Mouse (Mus musculus): Measurements from ENCODE around the gene Traf4. TPM values are rescaled to one million over a fixed set of nuclear protein-coding genes. Genes with fewer than 3 reads are reported as not detected.

The Traf4 gene
- total RNA-seq, 4 experiments from 2014 or later = 9.2 to 11.1 (median 10.4) TPM

DNA sequence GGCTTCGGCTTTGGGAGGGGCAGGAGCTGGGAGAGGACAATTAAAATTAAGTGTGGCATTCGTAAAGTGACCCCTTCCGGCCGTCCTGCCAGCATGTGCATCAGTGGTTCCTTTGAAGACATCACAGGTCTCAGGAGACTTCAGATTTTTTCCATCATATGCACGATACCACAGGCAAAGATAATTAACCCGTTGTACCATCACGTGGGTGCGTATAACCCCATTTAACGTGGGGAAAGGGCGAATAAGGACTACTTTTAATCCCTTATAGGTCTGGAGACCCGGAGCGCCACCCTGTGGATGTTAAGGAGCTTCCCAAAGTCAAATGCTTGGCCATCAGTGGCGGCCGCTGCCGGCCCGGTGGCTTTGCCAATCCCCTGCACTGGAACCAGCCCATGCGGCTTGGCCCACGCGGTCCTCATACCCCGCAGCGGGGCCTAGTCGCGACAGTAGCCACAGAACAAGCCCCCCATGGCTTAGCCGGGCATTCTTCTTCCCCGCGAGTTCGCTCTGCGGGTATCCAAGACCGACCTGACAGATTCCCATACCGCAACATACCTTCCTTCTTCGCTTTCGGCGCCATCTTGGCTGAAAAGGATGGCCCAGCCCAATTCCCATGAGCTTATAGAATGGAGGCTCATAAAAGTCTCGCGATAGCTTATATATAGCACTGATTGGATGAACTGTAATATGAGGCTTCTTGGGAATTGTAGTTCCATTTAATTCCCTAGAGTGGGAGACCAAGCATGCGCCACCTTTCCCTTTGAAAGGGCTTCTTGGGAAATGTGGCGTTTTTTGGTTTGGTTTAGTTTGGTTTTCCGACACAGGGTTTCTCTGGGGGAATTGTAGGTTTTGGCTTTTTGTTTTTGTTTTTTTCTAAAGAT, 17.8 kb upstream of the Traf4 start, which contains the start of gene Rpl23a:
Gene Rpl23a, minus strand, starts transcription at position 624 of the 884 bp plus-strand sequence.
- DNase-seq (ENCODE audit: low spot score in 2 of 2) = peak; percentile 87 to 90

GRCm38 (mm10) chr11:78182450-78182849, 17.1 kb upstream of the Traf4 start:
- DNase-seq (ENCODE audit: low spot score in 2 of 2) = no peak

GRCm38 (mm10) chr11:78181830-78182357, 16.5 kb upstream of the Traf4 start:
- DNase-seq (ENCODE audit: low spot score in 2 of 2) = no peak

DNA sequence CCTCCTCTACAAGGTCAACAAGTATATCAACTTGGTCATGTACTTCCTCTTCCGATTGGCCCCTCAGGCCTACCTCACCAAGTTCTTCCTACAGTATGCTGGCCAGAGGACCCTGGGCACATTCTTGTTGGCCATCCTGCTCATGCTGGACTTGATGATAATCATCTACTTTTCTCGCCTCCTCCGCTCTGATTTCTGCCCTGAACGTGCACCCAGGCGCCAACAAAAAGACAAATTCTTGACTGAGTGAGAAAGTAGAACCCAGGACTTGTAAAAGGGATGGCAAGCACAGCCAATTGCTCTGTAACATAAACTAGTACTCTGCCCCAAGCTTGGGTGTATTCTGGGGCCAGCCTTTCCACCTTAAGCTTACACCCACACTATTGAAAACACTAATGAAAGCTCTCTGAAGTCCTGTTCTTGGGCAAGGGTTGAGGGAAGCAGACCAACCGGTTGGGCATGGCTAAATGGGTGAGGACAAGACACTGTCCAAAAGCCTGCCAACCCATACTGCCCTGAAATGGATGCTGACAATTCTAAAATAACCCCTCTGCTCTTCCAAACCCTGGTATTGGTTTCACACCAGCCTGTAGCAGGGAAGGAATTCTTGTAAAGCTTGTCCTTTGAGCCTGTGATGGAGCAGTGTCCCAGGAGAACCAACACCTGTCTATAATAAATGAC, 14.8 kb upstream of the Traf4 start:
- DNase-seq (ENCODE audit: low spot score in 2 of 2) = no peak

GRCm38 (mm10) chr11:78179438-78179999, 14.1 kb upstream of the Traf4 start:
- no peak for DNase-seq (ENCODE audit: low spot score in 2 of 2)

GRCm38 (mm10) chr11:78178859-78179437, 13.6 kb upstream of the Traf4 start:
- peak in 1 of 2 experiments; percentile 53 for DNase-seq (ENCODE audit: low spot score in 2 of 2)

DNA sequence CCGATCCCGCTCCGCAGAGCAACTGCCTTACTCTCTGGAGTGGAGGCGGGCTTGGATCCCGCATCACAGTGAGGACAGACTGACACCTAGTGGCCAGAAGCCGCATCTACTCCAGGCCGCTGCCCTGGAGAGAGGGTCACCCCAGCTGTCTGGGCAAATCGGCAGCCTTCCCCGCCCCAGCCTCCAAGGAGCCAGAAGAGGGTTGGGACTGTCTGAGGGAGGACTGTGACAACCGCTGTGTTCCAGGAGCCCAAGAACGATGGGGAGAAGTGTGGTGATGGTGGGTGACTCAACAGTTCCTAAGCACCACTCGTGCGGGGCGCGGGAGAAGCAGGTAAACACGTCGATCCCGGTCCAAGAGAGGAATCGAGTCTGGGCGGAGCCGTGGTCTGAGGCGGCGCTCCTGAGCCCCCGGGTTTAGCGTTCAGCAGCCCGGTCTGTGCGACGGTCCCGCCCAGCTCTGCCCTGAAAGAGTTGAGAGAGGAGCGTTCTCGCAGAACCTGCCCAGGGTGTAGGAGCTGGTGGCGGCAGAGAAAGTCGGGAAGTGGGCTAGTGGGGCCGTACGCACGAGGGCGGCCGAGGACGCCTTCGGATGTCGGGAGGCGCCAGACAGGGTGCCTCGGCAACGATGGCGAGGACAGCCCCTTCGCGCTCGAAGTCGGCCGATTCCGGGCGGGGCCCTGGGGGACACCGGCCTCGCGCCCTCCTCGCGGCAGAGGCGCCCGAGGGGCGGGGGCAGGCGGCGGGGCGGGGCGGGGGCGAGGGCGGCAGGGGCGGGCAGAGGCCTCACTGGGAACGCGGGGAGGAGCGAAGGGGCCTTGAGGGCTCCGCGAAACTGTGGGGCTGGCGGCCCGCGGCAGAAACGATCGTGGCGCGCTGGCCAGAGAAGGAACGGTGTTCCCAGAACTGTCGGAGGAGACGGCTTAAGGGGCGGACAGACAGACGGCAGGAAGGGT, 12.8 kb upstream of the Traf4 start:
- DNase-seq (ENCODE audit: low spot score in 2 of 2) = peak; percentile 91 to 94

DNA sequence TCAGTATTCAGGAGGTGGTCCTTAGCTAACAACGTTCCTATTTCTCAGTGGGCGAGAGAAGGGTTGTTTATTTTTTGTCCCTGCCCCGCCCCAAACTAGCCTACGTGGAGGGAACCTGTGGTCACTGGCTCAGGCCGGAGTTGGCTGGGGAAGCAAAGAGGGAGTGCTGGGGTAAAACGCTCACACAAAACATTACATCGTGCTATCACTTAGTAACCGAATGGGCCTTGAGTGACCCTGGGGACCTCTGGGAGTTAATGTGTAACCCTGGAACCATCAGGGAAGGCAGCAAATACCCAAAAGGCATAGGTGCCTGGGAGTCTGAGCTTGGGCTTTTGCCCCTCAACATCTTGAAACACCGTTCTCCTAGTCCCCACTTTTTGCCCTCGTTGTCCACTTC, 12.0 kb upstream of the Traf4 start:
- DNase-seq (ENCODE audit: low spot score in 2 of 2) = no peak

DNA sequence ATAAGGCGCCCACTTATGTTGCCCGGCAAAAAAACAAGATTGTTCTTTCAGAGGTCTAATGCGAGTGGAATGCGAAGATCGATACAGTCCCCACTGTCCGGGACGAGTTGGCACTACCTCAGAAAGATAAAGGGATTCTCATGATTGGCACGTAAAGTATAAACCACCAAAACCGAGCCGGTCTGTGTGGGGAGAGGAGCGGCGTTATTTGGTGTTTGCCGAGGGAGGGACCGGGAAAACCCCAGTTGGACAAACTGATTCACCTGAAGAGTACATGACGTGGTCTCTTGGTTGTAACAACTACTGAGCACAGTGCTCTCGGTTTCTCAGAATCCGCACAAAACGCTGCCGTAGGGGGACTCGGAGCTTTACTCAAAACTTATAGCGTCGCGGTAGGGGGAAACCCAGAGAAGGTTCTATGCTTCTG, 11.5 kb upstream of the Traf4 start:
- no peak for DNase-seq (ENCODE audit: low spot score in 2 of 2)

DNA sequence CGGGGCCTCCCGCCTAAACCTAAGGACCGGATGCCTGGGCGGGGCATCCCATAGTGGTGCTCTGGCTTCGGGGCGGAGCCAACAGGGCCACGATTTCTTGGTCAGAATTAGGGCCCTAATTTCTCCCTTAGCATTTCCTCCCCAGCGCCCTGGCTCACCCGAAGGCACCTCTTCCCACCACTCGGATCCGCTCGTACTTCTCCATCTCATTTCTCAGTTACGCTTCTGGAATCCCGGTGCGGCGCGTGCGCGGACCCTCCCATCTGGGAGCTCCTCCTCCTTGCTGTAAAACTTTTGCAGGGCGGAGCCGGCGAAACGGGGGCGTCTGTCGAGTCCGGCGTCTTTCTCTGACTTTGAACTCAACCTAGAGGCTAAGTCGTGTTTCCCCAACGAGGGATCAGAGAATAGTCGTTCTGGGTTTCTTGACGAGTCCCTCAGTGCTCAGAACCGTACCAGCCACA, 11.0 kb upstream of the Traf4 start, which contains the start of the genes Nek8 and Tlcd1:
Gene Nek8, minus strand, starts transcription at position 274 of the 461 bp plus-strand sequence.
Gene Tlcd1, plus strand, starts transcription at position 310 of the 461 bp plus-strand sequence.
- peak in 1 of 2 experiments; percentile 72 for DNase-seq (ENCODE audit: low spot score in 2 of 2)

- DNase-seq (ENCODE audit: low spot score in 2 of 2) = no peak
These were observed 10.5 kb upstream of the Traf4 start for GRCm38 (mm10) chr11:78175771-78176401.

DNA sequence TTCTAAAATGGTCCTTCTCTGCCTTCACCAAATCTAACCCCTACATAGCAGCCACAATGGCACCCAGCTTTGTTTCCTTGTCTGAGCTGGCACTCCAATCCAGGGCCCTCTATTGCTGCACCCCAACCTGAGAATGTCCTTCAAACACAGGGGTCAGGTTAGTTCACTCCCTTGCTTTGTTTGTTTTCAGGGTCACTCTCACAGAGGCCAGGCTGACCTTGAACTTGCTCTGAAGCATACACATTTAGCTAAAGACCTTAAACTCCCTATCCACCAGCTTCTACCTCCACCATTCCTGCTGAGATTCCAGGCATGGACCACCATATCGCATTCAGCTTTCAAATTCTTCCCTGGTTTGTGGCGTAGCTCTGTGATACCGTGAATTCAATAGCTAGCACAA, 9.1 kb upstream of the Traf4 start:
- no peak for DNase-seq (ENCODE audit: low spot score in 2 of 2)

GRCm38 (mm10) chr11:78172748-78173383, 7.5 kb upstream of the Traf4 start:
- no peak for DNase-seq (ENCODE audit: low spot score in 2 of 2)

- DNase-seq (ENCODE audit: low spot score in 2 of 2) = no peak
These were observed 6.8 kb upstream of the Traf4 start for GRCm38 (mm10) chr11:78172034-78172747.

- no peak for DNase-seq (ENCODE audit: low spot score in 2 of 2)
These were observed 5.9 kb upstream of the Traf4 start for GRCm38 (mm10) chr11:78171328-78171727.

DNA sequence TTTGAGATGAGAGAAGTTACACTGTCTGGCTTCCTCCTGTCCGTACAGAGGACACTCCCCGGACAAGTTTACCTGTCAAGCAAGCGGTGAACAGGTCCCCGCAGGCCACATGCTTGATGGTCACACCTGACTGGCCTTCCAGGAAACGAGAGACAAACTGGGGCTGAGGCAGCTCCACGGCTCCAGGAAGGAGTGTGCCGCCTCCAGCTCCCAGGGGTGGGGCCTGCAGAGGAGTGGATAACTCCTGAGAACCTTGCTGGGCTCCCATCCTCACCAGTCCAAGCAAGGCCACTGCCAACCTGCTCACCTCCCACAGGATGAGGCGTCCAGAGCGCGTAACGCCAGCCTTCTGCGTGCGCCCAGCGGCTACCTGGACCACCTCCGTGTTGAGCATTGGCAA, 4.9 kb upstream of the Traf4 start:
- DNase-seq (ENCODE audit: low spot score in 2 of 2) = no peak

DNA sequence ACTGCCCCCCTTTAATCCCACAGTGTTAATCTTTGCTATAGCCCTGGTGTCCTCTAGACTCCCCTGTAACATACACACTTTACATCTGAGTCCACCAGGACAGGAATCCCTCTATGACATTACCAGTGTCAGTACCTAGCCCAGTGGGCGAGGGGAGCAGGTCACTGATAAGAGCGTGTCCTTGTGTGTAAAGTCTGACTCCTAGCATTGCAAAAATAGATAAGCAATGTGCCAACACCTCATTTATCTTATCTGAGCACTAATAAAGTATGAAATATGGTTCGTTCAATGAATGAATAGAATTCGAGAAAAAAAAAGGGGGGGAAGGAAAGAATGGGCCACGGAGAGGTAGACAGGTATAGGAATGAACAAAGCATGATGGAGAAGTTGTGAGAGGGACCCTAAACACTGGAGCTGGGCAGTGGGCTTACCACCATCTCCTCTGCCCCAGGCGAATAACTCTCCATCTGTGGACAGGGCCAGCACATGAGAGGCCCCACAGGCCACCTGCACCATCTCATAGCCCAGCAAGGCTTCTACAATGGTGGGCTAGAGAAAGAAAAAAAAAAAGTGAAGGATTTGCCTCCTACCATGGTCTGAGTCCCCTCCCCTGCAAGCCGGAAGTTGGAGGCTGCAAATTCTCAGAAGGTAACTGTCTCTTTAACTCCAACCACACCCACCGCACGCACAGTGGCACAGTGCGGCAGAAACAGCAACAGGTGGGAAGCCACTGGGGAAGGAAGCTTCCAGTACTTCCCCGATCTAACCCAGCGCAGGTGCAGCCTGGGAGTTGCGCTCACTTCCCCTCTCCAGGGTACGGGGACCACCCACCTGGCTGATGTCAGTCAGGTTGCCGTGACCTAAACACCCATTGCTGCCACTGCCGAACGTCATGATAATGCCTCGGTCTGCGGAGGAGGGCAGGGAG, 3.4 kb upstream of the Traf4 start:
- no peak for DNase-seq (ENCODE audit: low spot score in 2 of 2)
